Mouse (Mus musculus) lung, adult 18-20 months (tissue): ENCODE results near the gene Ccdc120.

Experiments used
- DNase-seq, 2 experiments: peaks; one replicate each; pipeline ENCODE4 v3.0.0; 2022; ENCODE audit warnings: mixed read lengths in 2 of 2

Ccdc120 gene

DNA sequence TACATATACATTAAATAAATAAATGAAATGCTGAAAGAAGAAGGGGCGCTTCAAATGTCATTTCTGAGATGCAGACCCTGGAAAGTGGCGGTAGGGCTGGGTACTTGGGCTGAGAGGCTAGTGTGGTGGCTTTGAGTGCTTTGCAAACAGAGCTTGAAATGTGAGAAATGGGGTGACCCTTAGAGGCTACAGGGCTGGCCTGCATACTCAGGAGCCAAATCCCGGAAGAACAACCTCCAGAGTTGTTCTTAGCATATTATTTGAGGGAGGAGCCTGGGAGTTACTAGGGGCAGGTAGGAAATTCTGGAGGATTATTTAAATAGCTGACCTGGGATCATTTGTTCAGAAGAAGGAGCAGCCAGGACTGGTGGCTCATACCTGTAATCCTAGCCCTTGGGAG is 60.2 kb downstream of the Ccdc120 start:
- DNase-seq, result peak; percentile 26 to 63

GRCm38 (mm10) chrX:7688321-7688720 is 62.4 kb downstream of the Ccdc120 start:
- DNase-seq, result no peak
